Mouse (Mus musculus) neural tube, embryonic 14.5 days (tissue): ENCODE measurements around the gene Pcx. TPM values are rescaled to one million over a fixed set of nuclear protein-coding genes. Genes with fewer than 3 reads are reported as not detected.

ENCODE experiments used
- ATAC-seq: fragments of 200-750 bp; cut with Nextera tagmentation; 2 replicates; pipeline ENCODE4 v1.8.0; 2017; ENCODE audit warnings: low read depth, mild to moderate bottlenecking, moderate TSS enrichment, moderate library complexity
- H3K27ac ChIP-seq: fragments of 300-500 bp; sonication (generic); 2 replicates; pipeline ENCODE4 v1.5.1; 2014; ENCODE audit warnings: low read depth, mild to moderate bottlenecking, control low read depth, low read length, moderate library complexity, mixed read lengths
- H3K27me3 ChIP-seq: fragments of 300-500 bp; sonication (generic); 2 replicates; pipeline ENCODE4 v1.6.1; 2014; ENCODE audit warnings: low read length; ENCODE audit not compliant: control insufficient read depth, insufficient read depth
- H3K36me3 ChIP-seq: fragments of 300-500 bp; sonication (generic); 2 replicates; pipeline ENCODE4 v1.6.1; 2014; ENCODE audit warnings: low read length, mixed read lengths; ENCODE audit not compliant: control insufficient read depth, insufficient read depth
- H3K4me1 ChIP-seq: fragments of 300-500 bp; sonication (generic); 2 replicates; pipeline ENCODE4 v1.6.1; 2014; ENCODE audit warnings: low read length; ENCODE audit not compliant: control insufficient read depth, insufficient read depth
- H3K4me2 ChIP-seq: fragments of 300-500 bp; sonication (generic); 2 replicates; pipeline ENCODE4 v1.6.1; 2014; ENCODE audit warnings: mild to moderate bottlenecking, low read depth, low read length, control low read depth
- H3K4me3 ChIP-seq: fragments of 300-500 bp; sonication (generic); 2 replicates; pipeline ENCODE4 v1.5.1; 2014; ENCODE audit warnings: low read depth, low read length, control low read depth, mixed read lengths
- H3K9ac ChIP-seq: fragments of 300-500 bp; sonication (generic); replicated peaks from 2 replicates; pipeline ENCODE4 v1.6.1; 2014; ENCODE audit warnings: low read depth, mild to moderate bottlenecking, control low read depth, low read length, mixed read lengths
- H3K9me3 ChIP-seq: fragments of 300-500 bp; sonication (generic); 2 replicates; pipeline ENCODE4 v1.6.1; 2016; ENCODE audit warnings: low read length; ENCODE audit not compliant: control insufficient read depth
- WGBS: fragments of 180-500 bp; shearing (Covaris S2); extraction: QIAGEN DNeasy Blood & Tissue Kit; methylation state at CpG from one replicate; pipeline ENCODE4 v1.1.7; 2014; 5-methylcytosine and 5-hydroxymethylcytosine counted together
- polyA plus RNA-seq: library from polyadenylated mRNA; unstranded; fragments of >200 nt; fragmentation: Nextera tagmentation; extraction: Ambion mirVana; gene quantifications from 2 replicates; pipeline ENCODE4 v1.2.1, GENCODE M21; 2014

The Pcx gene
- polyA plus RNA-seq, 1 experiment from 2014 or later = 22.5 TPM

GRCm38 (mm10) chr19:4568832-4569231 lies 58.6 kb downstream of the Pcx start:
- 87% methylated on average over 4 of the region's 4 CpGs for WGBS
- no peak for ATAC-seq
- Histone ChIP-seq H3K9me3 (no peaks in the 10 kb centered on the region), H3K27me3 (no peaks in the 10 kb centered on the region), H3K36me3 (no peaks in the 10 kb centered on the region), H3K9ac (no peak overlapping the region), H3K4me2 (no peak overlapping the region), H3K4me3 (no peak overlapping the region), H3K4me1 (0 out of 2 replicates have a peak, but pooled peaks cover 3% of the 10 kb centered on the region), H3K27ac (no peak overlapping the region)

DNA sequence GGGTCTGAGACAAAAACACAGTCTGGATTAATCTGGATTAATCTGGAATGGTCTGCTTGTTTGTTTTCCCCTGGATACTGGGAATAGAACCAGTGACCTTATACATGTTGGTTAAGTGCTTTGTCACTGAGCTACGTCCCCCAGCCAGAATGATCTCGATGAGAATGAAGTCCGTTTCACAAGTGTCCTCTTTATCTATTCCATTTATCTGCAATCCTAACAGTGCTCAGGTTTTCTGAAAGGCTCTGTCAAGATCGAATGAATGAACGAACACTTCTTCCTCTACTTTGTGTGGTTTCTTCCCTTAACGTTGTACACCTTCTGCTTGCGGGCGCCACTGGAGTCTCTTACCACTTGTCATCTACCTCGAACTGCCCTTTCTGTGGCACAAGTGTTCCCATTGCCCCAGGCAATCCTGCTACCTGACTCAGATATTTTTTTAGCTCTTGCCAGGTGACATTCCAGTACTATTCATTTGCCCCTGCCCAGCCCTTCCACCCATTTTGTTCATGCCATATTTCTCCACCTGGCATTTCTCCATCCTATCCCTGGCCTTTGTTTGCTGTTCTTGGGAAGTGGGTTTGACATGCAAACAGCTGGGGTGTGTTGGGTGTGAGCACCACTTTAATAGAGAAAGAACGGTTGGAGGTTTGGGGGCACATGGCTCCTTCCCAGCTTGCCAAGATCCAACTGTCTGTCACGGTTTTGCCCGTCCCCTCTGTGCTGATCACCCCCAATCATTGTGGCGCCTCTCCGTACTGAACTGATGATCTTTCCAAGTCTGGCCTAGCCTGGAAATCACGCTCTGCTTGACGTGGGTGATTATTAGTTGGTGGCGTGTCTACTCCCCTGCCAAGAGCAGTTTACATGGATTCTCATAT lies 59.3 kb downstream of the Pcx start:
- H3K4me3 ChIP-seq = no peak overlapping the region
- H3K27me3 ChIP-seq = no peaks in the 10 kb centered on the region
- no peaks in the 10 kb centered on the region for H3K9me3 ChIP-seq
- no peaks in the 10 kb centered on the region for H3K36me3 ChIP-seq
- no peak overlapping the region for H3K27ac ChIP-seq
- H3K4me2 ChIP-seq = no peak overlapping the region
- WGBS = 91% methylated on average over 17 of the region's 17 CpGs
- no peak for ATAC-seq
- no peak overlapping the region for H3K9ac ChIP-seq
- H3K4me1 ChIP-seq = 0 out of 2 replicates have a peak, but pooled peaks cover 3% of the 10 kb centered on the region

- no peak for ATAC-seq
- 0 out of 2 replicates have a peak, but pooled peaks cover 3% of the 10 kb centered on the region for H3K4me1 ChIP-seq
- WGBS = 84% methylated on average over 11 of the region's 11 CpGs
- H3K4me3 ChIP-seq = no peak overlapping the region
- no peak overlapping the region for H3K4me2 ChIP-seq
- no peaks in the 10 kb centered on the region for H3K36me3 ChIP-seq
- no peak overlapping the region for H3K27ac ChIP-seq
- H3K9me3 ChIP-seq = no peaks in the 10 kb centered on the region
- H3K9ac ChIP-seq = no peak overlapping the region
- no peaks in the 10 kb centered on the region for H3K27me3 ChIP-seq
Observed at GRCm38 (mm10) chr19:4570237-4570613, 60.0 kb downstream of the Pcx start.

- Histone ChIP-seq H3K36me3 (no peaks in the 10 kb centered on the region), H3K4me2 (no peak overlapping the region), H3K9me3 (no peaks in the 10 kb centered on the region), H3K9ac (no peak overlapping the region), H3K4me1 (0 out of 2 replicates have a peak, but pooled peaks cover 3% of the 10 kb centered on the region), H3K27ac (no peak overlapping the region), H3K4me3 (no peak overlapping the region), H3K27me3 (no peaks in the 10 kb centered on the region)
- no peak for ATAC-seq
- 91% methylated on average over 6 of the region's 6 CpGs for WGBS
Observed at GRCm38 (mm10) chr19:4570815-4571214, 60.5 kb downstream of the Pcx start.

DNA sequence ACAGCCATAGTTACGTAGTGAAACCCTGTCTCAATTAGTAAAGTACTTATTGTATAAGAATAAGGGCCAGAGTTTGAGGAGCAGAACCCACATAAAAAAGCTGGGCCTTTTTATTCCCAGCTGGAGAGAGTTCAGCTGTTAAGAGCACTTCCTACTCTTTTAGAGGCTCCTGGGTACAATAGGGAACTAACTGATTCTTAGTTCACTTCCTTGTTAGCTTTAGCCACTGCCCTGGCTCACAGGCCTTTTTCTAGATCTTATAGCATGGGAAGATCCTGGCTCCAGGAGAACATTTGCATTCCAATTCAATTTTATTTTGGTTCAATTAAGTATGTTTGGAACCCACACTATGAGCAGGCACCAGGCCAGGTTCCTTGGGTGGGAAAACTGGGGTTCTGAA lies 61.4 kb downstream of the Pcx start:
- H3K27me3 ChIP-seq = no peaks in the 10 kb centered on the region
- H3K9me3 ChIP-seq = no peaks in the 10 kb centered on the region
- WGBS = 63% methylated on average over 1 of the region's 1 CpGs
- no peaks in the 10 kb centered on the region for H3K36me3 ChIP-seq
- H3K27ac ChIP-seq = no peak overlapping the region
- no peak overlapping the region for H3K9ac ChIP-seq
- no peak for ATAC-seq
- H3K4me3 ChIP-seq = no peak overlapping the region
- H3K4me2 ChIP-seq = no peak overlapping the region
- 0 out of 2 replicates have a peak, but pooled peaks cover 3% of the 10 kb centered on the region for H3K4me1 ChIP-seq

DNA sequence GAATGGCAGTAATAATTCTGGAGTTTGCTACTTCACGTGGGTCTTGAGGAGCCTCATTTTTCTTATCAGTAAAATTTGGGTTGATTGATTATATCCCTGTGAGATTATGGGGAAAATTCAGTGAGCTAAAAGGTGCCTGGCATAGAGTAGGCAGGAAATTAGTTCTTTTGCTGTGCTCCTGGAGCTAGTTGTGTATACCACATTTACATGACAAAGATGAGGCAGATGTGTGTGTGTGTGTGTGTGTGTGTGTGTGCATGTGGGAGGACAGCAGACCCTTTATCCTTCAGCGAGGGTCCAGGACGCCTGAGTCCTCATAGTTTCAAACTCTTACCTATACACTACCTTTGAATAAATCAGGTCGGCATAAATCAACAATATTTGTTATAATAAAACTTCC lies 61.8 kb downstream of the Pcx start:
- H3K27ac ChIP-seq = no peak overlapping the region
- no peak for ATAC-seq

DNA sequence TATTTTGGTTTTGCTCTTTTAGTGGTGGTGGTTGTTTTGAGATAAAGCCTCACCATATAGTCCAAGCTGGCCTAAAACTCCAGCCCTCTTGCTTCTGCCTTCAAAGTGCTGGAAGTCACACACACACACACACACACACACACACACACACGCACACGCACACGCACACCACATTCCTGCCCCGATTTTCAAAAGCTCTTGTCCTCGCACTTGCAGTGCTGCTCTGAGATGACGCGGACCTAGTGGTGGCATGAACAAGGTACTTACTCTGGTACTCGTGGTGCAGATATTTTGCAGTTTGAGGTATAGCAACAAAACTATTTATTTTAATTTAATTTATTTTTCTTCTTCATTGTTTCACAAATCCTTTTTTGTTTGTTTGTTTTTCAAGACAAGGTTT lies 62.2 kb downstream of the Pcx start:
- Histone ChIP-seq H3K4me3 (no peak overlapping the region), H3K27me3 (no peaks in the 10 kb centered on the region), H3K27ac (no peak overlapping the region), H3K9me3 (no peaks in the 10 kb centered on the region), H3K36me3 (no peaks in the 10 kb centered on the region), H3K4me2 (no peak overlapping the region), H3K4me1 (0 out of 2 replicates have a peak, but pooled peaks cover 3% of the 10 kb centered on the region), H3K9ac (no peak overlapping the region)
- ATAC-seq = no peak
- 85% methylated on average over 8 of the region's 8 CpGs for WGBS

More for the DNA sequence above, 61.8 kb downstream of the Pcx start:
- Histone ChIP-seq H3K9me3 (no peaks in the 10 kb centered on the region), H3K4me2 (no peak overlapping the region), H3K4me1 (0 out of 2 replicates have a peak, but pooled peaks cover 3% of the 10 kb centered on the region), H3K9ac (no peak overlapping the region), H3K27me3 (no peaks in the 10 kb centered on the region), H3K36me3 (no peaks in the 10 kb centered on the region), H3K4me3 (no peak overlapping the region)
- WGBS = 59% methylated on average over 4 of the region's 4 CpGs

- 89% methylated on average over 1 of the region's 1 CpGs for WGBS
- H3K4me1 ChIP-seq = 0 out of 2 replicates have a peak, but pooled peaks cover 3% of the 10 kb centered on the region
- H3K36me3 ChIP-seq = no peaks in the 10 kb centered on the region
- H3K27me3 ChIP-seq = no peaks in the 10 kb centered on the region
- H3K4me3 ChIP-seq = no peak overlapping the region
- H3K4me2 ChIP-seq = no peak overlapping the region
- no peaks in the 10 kb centered on the region for H3K9me3 ChIP-seq
- no peak overlapping the region for H3K27ac ChIP-seq
- no peak for ATAC-seq
- H3K9ac ChIP-seq = no peak overlapping the region
Observed at GRCm38 (mm10) chr19:4573241-4573640, 63.0 kb downstream of the Pcx start.

DNA sequence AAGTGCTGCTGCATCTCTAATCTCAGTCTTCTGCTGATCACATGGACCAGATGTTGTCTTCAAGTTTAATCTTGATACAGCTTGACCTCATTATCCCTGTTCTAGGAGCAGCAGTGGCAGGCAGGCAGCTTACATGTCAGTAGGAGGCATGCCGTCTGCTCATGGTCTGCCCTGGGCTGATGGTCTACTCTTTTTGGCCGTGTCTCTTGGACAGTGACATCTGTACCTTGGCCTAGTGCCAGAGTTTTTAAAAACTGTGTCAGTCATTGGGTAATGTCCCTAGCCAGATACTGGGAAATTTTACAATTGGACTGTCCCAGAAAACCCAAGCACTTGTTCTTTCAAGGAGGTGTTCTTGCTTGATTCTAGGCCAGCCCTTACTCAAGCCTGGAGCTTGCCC lies 68.5 kb downstream of the Pcx start:
- Histone ChIP-seq H3K4me1 (no peaks in the 10 kb centered on the region), H3K4me3 (no peak overlapping the region), H3K36me3 (no peaks in the 10 kb centered on the region), H3K4me2 (no peak overlapping the region), H3K9me3 (no peaks in the 10 kb centered on the region), H3K9ac (no peak overlapping the region), H3K27ac (no peak overlapping the region), H3K27me3 (no peaks in the 10 kb centered on the region)
- ATAC-seq = no peak
- 87% methylated on average over 2 of the region's 2 CpGs for WGBS
